Mouse (Mus musculus): ENCODE measurements around the gene Macf1.

DNA sequence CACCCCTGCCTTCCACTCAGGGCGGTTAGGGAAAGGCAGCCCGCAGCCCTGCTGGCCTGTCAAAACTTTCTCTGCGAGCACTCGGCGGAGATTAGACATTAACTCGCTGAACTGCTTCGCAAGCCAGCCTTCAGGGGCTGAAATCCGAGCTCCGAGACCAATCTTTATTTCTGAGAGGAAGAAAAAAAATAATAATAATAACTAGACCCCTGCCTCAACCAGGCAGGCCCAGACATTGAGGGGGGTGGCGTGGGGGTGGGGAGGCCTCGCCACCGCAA lies 20.5 kb downstream of the Macf1 start:
- TF ChIP-seq CTCF (IDR thresholded peaks at IDR 0.05; ENCODE audit: control insufficient read depth, insufficient read depth, insufficient read length) (no peak), FOSL1 (IDR thresholded peaks at IDR 0.05; ENCODE audit: insufficient read depth, low read length, poor library complexity, severe bottlenecking) (no peak), USF1 (IDR thresholded peaks at IDR 0.05; ENCODE audit: low read depth) (no peak), MAX (IDR thresholded peaks at IDR 0.05) (no peak), CEBPB (IDR thresholded peaks at IDR 0.05; ENCODE audit: low read depth) (no peak), MYOD1 (IDR thresholded peaks at IDR 0.05; ENCODE audit: control insufficient read depth, insufficient read length, low read depth) (no peak)
